Mouse (Mus musculus): ENCODE measurements around the gene Slc39a11. TPM values are rescaled to one million over a fixed set of nuclear protein-coding genes. Genes with fewer than 3 reads are reported as not detected.
"Not testable (repeated sequence)": the region's sequence is repeated elsewhere in the genome, so short reads cannot be mapped to it uniquely, and the experiment has no call there.

The Slc39a11 gene
- polyA plus RNA-seq, 1 experiment from 2014 or later = 25.4 TPM

DNA sequence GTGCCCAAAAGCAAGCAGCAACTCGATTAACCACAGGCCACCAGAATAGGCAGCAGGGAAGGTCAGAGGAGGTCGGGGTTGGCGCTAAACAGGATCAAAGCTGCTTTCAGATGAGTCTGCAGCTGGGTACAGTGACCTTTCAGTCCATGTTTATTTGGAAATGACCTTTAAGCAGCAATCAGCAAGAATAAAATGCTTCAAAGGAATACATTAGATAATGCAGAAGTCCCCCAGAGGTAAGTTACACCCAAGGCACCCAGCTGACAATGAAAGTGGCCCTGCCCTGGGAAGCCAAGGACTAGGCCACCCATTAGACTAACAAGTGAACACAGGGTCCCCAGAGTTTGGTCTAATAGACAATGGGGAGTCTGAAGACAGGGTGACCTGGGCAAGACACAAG, 60.9 kb downstream of the Slc39a11 start:
- Histone ChIP-seq H3K36me3 (ENCODE audit: insufficient read depth, low read length) (no peaks in the 10 kb centered on the region), H3K4me3 (ENCODE audit: low read length) (no peak overlapping the region), H3K27me3 (ENCODE audit: insufficient read depth, low read length) (no peaks in the 10 kb centered on the region), H3K4me2 (replicated peaks; ENCODE audit: low read depth, low read length) (no peak overlapping the region), H3K27ac (ENCODE audit: low read length) (no peak overlapping the region), H3K9me3 (ENCODE audit: low read length) (no peaks in the 10 kb centered on the region), H3K4me1 (ENCODE audit: insufficient read depth, low read length) (no peaks in the 10 kb centered on the region), H3K9ac (replicated peaks; ENCODE audit: low read length) (no peak overlapping the region)
- ATAC-seq (ENCODE audit: low FRiP score, low TSS enrichment) = no peak
- WGBS = 58% methylated on average over 3 of the region's 3 CpGs

DNA sequence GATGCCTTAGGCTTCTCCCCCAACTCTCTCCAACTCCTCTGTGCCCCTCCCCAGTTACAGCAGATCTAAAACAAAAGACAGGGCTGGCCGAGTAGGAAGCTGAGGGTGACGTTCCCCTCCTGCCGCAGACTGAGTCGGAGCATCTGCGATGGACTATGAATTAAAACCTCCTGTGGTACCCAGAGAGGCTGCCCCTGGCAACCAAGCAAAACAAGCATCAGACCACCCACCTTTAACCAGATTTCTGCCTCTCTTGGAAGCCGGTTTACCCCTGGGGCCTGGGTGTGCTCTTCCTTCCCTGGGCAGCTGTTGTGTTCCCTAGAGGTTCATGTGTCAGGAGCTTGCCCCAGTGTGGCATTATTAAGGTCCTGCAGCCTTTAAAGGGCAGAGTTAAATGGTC, 63.5 kb downstream of the Slc39a11 start:
- H3K9ac ChIP-seq (replicated peaks; ENCODE audit: low read length) = no peak overlapping the region
- H3K4me3 ChIP-seq (ENCODE audit: low read length) = no peak overlapping the region
- no peak overlapping the region for H3K27ac ChIP-seq (ENCODE audit: low read length)
- ATAC-seq (ENCODE audit: low FRiP score, low TSS enrichment) = no peak
- H3K27me3 ChIP-seq (ENCODE audit: insufficient read depth, low read length) = no peaks in the 10 kb centered on the region
- H3K4me1 ChIP-seq (ENCODE audit: insufficient read depth, low read length) = no peaks in the 10 kb centered on the region
- 54% methylated on average over 6 of the region's 6 CpGs for WGBS
- no peak overlapping the region for H3K4me2 ChIP-seq (replicated peaks; ENCODE audit: low read depth, low read length)
- no peaks in the 10 kb centered on the region for H3K36me3 ChIP-seq (ENCODE audit: insufficient read depth, low read length)
- H3K9me3 ChIP-seq (ENCODE audit: low read length) = no peaks in the 10 kb centered on the region

DNA sequence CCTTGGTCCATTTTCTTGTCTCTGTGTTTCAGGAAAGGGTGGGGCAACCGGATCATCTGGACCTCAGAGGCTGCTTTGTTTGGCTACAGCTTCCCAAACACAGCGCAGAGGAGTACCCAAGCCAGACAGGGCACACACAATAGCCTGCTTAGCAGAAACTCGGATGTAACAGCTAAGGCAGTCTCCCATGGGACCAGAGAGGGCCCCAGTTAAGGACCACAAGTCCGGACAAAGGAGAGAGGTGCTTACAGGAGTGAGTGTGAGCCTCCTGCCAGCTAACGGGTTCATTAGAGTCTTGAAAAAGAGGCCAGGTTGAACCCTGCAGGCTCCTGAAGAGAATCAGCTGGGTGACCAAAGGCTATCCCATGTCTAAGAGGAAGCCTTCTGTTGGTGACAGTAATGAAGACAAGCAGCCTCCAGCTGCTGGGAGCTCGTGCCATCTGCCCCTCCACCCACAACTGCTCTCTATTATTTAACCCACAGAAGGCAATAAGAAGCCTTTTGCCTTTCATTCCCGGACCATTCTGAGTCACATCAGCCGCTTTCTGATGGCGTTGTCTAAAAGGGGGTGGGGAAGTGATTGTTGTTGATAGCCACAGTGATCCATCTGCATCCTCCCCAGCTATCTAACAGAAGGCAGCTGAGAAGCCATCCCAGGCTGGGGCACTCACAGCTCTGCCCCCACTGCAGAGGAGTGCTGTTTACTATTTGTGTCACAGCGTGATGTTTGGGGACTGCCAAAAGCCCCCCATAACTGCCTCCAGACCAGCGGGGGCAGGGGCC, 65.8 kb downstream of the Slc39a11 start:
- H3K36me3 ChIP-seq (ENCODE audit: insufficient read depth, low read length) = no peaks in the 10 kb centered on the region
- H3K9ac ChIP-seq (replicated peaks; ENCODE audit: low read length) = no peak overlapping the region
- no peak overlapping the region for H3K4me3 ChIP-seq (ENCODE audit: low read length)
- WGBS = 48% methylated on average over 11 of the region's 11 CpGs
- H3K9me3 ChIP-seq (ENCODE audit: low read length) = no peaks in the 10 kb centered on the region
- H3K4me2 ChIP-seq (replicated peaks; ENCODE audit: low read depth, low read length) = no peak overlapping the region
- ATAC-seq (ENCODE audit: low FRiP score, low TSS enrichment) = no peak
- no peak overlapping the region for H3K27ac ChIP-seq (ENCODE audit: low read length)
- no peaks in the 10 kb centered on the region for H3K27me3 ChIP-seq (ENCODE audit: insufficient read depth, low read length)
- no peaks in the 10 kb centered on the region for H3K4me1 ChIP-seq (ENCODE audit: insufficient read depth, low read length)

DNA sequence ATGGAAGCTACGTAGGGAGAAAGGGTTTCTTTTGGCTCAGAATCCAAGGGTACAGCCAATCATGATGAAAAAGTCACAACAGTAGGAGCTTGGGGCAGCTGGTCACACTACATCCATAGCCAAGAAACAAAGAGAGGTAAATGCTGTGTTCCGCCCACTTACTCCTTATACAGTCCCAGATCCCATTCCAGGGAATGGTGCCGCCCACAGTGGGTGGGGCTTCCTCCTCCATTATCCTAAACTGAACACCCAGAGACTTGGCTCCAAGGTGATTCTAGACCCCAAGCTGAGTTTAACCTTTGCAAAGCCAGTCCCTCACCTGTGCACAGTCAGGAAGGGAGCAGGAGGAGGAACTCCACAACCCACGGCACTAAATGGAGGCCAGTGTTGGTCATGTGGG, 72.7 kb downstream of the Slc39a11 start:
- ATAC-seq (ENCODE audit: low FRiP score, low TSS enrichment) = no peak
- 79% methylated on average over 4 of the region's 4 CpGs for WGBS
- no peaks in the 10 kb centered on the region for H3K9me3 ChIP-seq (ENCODE audit: low read length)

DNA sequence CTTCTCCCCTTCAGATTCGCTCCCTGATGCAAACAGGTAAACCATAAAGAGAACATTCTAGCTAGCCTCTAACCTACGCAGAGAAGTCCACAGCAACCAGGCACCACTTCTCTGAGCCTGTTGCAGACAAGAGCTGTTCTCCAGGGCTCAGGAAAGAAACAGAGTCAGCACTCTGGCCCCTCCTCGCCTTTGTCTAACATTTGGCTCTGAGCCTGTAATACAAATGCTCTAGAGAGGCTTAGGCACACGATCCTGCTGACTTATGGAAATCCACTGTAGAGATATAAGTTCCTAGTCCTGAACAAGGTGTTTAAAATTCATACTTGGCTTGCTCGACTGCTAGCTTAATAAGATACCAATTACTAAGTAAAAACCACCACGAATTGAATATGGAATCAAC, 77.2 kb downstream of the Slc39a11 start:
- Histone ChIP-seq H3K4me2 (replicated peaks; ENCODE audit: low read depth, low read length) (no peak overlapping the region), H3K27me3 (ENCODE audit: insufficient read depth, low read length) (no peaks in the 10 kb centered on the region), H3K4me3 (ENCODE audit: low read length) (no peak overlapping the region), H3K27ac (ENCODE audit: low read length) (no peak overlapping the region), H3K9ac (replicated peaks; ENCODE audit: low read length) (no peak overlapping the region), H3K36me3 (ENCODE audit: insufficient read depth, low read length) (no peaks in the 10 kb centered on the region), H3K4me1 (ENCODE audit: insufficient read depth, low read length) (no peaks in the 10 kb centered on the region), H3K9me3 (ENCODE audit: low read length) (no peaks in the 10 kb centered on the region)
- ATAC-seq (ENCODE audit: low FRiP score, low TSS enrichment) = no peak
- 60% methylated on average over 6 of the region's 6 CpGs for WGBS

More for the DNA sequence above, 72.7 kb downstream of the Slc39a11 start:
- H3K27me3 ChIP-seq (ENCODE audit: insufficient read depth, low read length) = no peaks in the 10 kb centered on the region
- H3K4me1 ChIP-seq (ENCODE audit: insufficient read depth, low read length) = no peaks in the 10 kb centered on the region
- no peaks in the 10 kb centered on the region for H3K36me3 ChIP-seq (ENCODE audit: insufficient read depth, low read length)
- H3K27ac ChIP-seq (ENCODE audit: low read length) = no peak overlapping the region
- H3K4me2 ChIP-seq (replicated peaks; ENCODE audit: low read depth, low read length) = no peak overlapping the region
- no peak overlapping the region for H3K9ac ChIP-seq (replicated peaks; ENCODE audit: low read length)
- no peak overlapping the region for H3K4me3 ChIP-seq (ENCODE audit: low read length)

DNA sequence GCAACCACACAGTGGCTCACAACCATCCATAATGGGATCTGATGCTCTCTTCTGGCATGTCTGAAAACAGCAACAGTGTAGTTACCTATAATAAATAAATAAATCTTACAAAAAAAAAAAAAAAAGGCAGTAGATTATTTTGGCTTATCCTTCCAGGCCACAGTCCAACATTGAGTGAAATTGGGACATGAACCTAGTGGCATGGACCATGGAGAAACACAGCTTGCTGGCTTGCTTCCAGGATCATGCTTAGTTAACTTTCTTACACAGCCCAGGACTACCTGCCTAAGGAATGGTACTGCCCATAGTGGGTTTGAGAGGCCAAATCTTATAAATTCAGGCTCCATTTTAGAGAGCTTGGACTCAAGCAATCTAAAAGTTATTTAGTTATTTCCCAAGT, 78.3 kb downstream of the Slc39a11 start:
- no peak for ATAC-seq (ENCODE audit: low FRiP score, low TSS enrichment)
- Histone ChIP-seq H3K4me3 (ENCODE audit: low read length) (no peak overlapping the region), H3K4me2 (replicated peaks; ENCODE audit: low read depth, low read length) (no peak overlapping the region), H3K36me3 (ENCODE audit: insufficient read depth, low read length) (no peaks in the 10 kb centered on the region), H3K9me3 (ENCODE audit: low read length) (no peaks in the 10 kb centered on the region), H3K9ac (replicated peaks; ENCODE audit: low read length) (no peak overlapping the region), H3K4me1 (ENCODE audit: insufficient read depth, low read length) (no peaks in the 10 kb centered on the region), H3K27me3 (ENCODE audit: insufficient read depth, low read length) (no peaks in the 10 kb centered on the region), H3K27ac (ENCODE audit: low read length) (no peak overlapping the region)

DNA sequence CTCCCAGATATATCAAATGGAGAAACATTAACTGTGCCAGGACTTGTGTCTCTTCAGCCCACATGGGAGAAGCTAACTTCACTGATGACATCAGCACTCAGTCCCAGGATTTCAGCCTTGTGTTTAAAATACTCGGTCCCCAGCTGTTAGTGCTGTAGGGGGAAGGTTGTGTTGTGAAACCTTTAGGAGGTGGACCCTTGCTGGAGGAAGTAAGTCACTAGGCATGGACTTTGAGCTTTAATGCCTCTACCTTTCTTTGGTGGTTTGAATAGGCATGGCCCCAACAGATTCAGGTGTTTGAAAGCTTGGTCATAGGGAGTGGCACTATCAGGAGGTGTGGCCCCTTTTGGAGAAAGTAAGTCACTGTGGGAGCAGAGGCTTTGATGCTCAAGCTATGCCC, 80.9 kb downstream of the Slc39a11 start:
- H3K36me3 ChIP-seq (ENCODE audit: insufficient read depth, low read length) = no peaks in the 10 kb centered on the region
- no peak overlapping the region for H3K4me3 ChIP-seq (ENCODE audit: low read length)
- no peaks in the 10 kb centered on the region for H3K9me3 ChIP-seq (ENCODE audit: low read length)
- 84% methylated on average over 1 of the region's 1 CpGs for WGBS
- H3K27me3 ChIP-seq (ENCODE audit: insufficient read depth, low read length) = no peaks in the 10 kb centered on the region
- peaks cover 11% of the 10 kb centered on the region for H3K4me1 ChIP-seq (ENCODE audit: insufficient read depth, low read length)
- H3K9ac ChIP-seq (replicated peaks; ENCODE audit: low read length) = no peak overlapping the region
- H3K27ac ChIP-seq (ENCODE audit: low read length) = no peak overlapping the region
- no peak overlapping the region for H3K4me2 ChIP-seq (replicated peaks; ENCODE audit: low read depth, low read length)
- ATAC-seq (ENCODE audit: low FRiP score, low TSS enrichment) = no peak

DNA sequence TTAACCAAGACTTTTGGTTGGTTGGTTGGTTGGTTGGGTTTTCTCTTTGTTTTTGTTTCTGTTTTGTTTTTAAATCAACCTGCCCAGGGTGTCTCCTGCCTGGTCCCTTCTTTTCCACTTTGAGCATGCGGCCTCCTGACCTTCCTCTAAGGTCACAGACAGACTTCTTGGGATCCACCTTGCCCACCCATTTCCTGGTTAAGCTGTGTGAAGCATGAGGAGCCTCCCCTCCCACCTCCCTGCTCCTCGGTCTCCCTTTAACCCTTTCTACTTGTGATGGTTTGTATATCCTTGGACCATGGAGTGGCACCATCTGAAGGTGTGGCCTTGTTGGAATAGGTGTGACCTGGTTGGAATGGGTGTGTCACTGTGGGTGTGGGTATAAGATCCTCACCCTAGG, 82.0 kb downstream of the Slc39a11 start:
- H3K9ac ChIP-seq (replicated peaks; ENCODE audit: low read length); H3K4me2 ChIP-seq (replicated peaks; ENCODE audit: low read depth, low read length); H3K27me3 ChIP-seq (ENCODE audit: insufficient read depth, low read length); H3K27ac ChIP-seq (ENCODE audit: low read length); ATAC-seq (ENCODE audit: low FRiP score, low TSS enrichment); H3K4me3 ChIP-seq (ENCODE audit: low read length); H3K36me3 ChIP-seq (ENCODE audit: insufficient read depth, low read length); H3K9me3 ChIP-seq (ENCODE audit: low read length): not testable (repeated sequence)
- H3K4me1 ChIP-seq (ENCODE audit: insufficient read depth, low read length) = peaks cover 11% of the 10 kb centered on the region
- 64% methylated on average over 2 of the region's 2 CpGs for WGBS

DNA sequence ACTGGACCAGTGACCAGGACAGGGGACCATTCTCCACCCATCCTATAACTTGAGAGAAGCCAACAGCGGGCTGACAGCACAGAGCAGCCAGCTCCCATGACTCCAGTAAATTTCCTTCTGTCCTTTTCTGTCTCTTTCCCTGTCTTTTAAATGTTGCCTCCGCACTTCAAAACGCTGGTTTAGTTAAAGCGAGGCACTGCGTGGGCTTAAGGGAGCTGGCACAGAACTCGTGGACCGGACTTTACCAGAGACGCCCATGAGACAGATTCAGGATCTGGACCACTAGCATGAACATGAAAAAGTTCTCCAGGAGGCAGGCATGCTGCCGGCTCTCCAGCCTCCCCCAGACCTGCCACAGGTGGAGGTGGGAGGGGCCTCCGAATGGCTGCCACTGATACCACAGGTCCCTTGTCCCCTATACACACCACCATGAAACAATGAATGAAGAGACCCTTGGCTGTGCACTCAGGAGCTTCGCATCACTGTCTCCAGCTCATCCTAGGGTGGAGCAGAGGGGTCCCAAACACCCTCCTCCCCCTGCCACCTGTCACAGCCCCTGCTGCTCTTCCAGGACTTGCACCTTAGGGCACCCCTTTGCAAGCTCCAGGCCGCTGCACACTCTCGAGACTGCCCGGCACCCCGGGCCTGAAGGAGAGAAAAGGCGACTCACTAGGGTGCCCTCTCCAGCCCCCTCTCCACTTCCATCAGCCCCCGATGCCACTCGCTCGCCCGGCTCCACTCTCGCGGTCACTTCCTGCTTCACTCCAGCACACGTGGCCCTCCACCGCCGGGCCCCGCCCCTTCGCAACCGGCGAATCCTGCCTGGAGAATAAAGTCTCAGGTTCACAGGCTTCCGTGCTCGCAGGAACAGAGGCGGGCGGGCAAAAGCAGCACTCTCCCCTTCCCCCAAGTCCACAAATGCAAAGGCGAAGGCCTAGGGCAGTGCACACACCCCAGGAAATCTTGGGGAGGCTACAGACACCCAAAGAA, 84.6 kb downstream of the Slc39a11 start:
- Histone ChIP-seq H3K4me3 (ENCODE audit: low read length) (peak overlapping the region; percentile 70), H3K4me2 (replicated peaks; ENCODE audit: low read depth, low read length) (peak overlapping the region; percentile 96), H3K27ac (ENCODE audit: low read length) (no peak overlapping the region), H3K4me1 (ENCODE audit: insufficient read depth, low read length) (peaks cover 11% of the 10 kb centered on the region), H3K9ac (replicated peaks; ENCODE audit: low read length) (peak overlapping the region; percentile 72), H3K36me3 (ENCODE audit: insufficient read depth, low read length) (no peaks in the 10 kb centered on the region), H3K27me3 (ENCODE audit: insufficient read depth, low read length) (no peaks in the 10 kb centered on the region), H3K9me3 (ENCODE audit: low read length) (no peaks in the 10 kb centered on the region)
- ATAC-seq (ENCODE audit: low FRiP score, low TSS enrichment) = peak; percentile 91
- 6% methylated on average over 33 of the region's 34 CpGs for WGBS

DNA sequence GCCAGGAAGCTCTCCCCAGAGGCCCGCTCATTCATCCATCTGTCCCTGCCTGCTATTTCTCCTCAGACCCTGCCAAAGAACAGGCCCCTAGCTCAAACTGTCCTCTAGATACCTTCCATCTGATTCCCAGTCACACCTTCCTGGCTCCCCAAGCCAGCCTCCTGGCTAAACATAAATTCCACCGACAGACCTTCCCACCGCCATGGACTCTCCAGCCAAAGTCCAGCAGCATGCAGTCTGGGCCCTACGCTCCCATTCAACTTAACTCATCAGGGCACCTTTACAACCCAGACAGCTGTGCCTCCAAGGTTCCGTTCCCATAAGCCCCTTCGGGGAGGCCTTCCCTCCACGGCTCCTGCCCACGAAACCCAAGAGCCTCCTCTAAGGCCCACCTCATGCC, 87.6 kb downstream of the Slc39a11 start:
- Histone ChIP-seq H3K4me1 (ENCODE audit: insufficient read depth, low read length) (peaks cover 20% of the 10 kb centered on the region), H3K27ac (ENCODE audit: low read length) (no peak overlapping the region), H3K36me3 (ENCODE audit: insufficient read depth, low read length) (no peaks in the 10 kb centered on the region), H3K9me3 (ENCODE audit: low read length) (no peaks in the 10 kb centered on the region), H3K9ac (replicated peaks; ENCODE audit: low read length) (no peak overlapping the region), H3K4me2 (replicated peaks; ENCODE audit: low read depth, low read length) (no peak overlapping the region), H3K4me3 (ENCODE audit: low read length) (no peak overlapping the region), H3K27me3 (ENCODE audit: insufficient read depth, low read length) (no peaks in the 10 kb centered on the region)
- ATAC-seq (ENCODE audit: low FRiP score, low TSS enrichment) = no peak; the same call in 1 of the 2 replicates
- 83% methylated on average over 8 of the region's 8 CpGs for WGBS

All from kidney, embryonic 16.5 days (tissue).